Mouse (Mus musculus): Measurements from ENCODE around the gene Elp4.

Elp4 gene

GRCm38 (mm10) chr2:105684991-105685650 lies 219.2 kb downstream of the Elp4 start:
- no peak for TF ChIP-seq GATA4 (IDR thresholded peaks at IDR 0.05; ENCODE audit: insufficient replicate concordance, low read length)

GRCm38 (mm10) chr2:105683771-105684410 lies 220.5 kb downstream of the Elp4 start:
- TF ChIP-seq GATA4 (IDR thresholded peaks at IDR 0.05; ENCODE audit: insufficient replicate concordance, low read length), result no peak

- no peak for TF ChIP-seq GATA4 (IDR thresholded peaks at IDR 0.05; ENCODE audit: insufficient replicate concordance, low read length)
These were observed 221.6 kb downstream of the Elp4 start for GRCm38 (mm10) chr2:105682634-105683351.

GRCm38 (mm10) chr2:105682011-105682501 lies 222.3 kb downstream of the Elp4 start:
- no peak for TF ChIP-seq GATA4 (IDR thresholded peaks at IDR 0.05; ENCODE audit: insufficient replicate concordance, low read length)

- no peak for TF ChIP-seq GATA4 (IDR thresholded peaks at IDR 0.05; ENCODE audit: insufficient replicate concordance, low read length)
These were observed 223.2 kb downstream of the Elp4 start for GRCm38 (mm10) chr2:105680999-105681710.

- no peak for TF ChIP-seq GATA4 (IDR thresholded peaks at IDR 0.05; ENCODE audit: insufficient replicate concordance, low read length)
These were observed 224.0 kb downstream of the Elp4 start for GRCm38 (mm10) chr2:105680146-105680998.

- no peak for TF ChIP-seq GATA4 (IDR thresholded peaks at IDR 0.05; ENCODE audit: insufficient replicate concordance, low read length)
These were observed 225.0 kb downstream of the Elp4 start for GRCm38 (mm10) chr2:105679331-105679730.

GRCm38 (mm10) chr2:105678880-105679321 lies 225.5 kb downstream of the Elp4 start:
- no peak for TF ChIP-seq GATA4 (IDR thresholded peaks at IDR 0.05; ENCODE audit: insufficient replicate concordance, low read length)

- TF ChIP-seq GATA4 (IDR thresholded peaks at IDR 0.05; ENCODE audit: insufficient replicate concordance, low read length), result no peak
These were observed 226.1 kb downstream of the Elp4 start for GRCm38 (mm10) chr2:105678306-105678705.

GRCm38 (mm10) chr2:105677434-105678105 lies 226.8 kb downstream of the Elp4 start:
- no peak for TF ChIP-seq GATA4 (IDR thresholded peaks at IDR 0.05; ENCODE audit: insufficient replicate concordance, low read length)

GRCm38 (mm10) chr2:105676909-105677433 lies 227.4 kb downstream of the Elp4 start:
- TF ChIP-seq GATA4 (IDR thresholded peaks at IDR 0.05; ENCODE audit: insufficient replicate concordance, low read length), result no peak

GRCm38 (mm10) chr2:105676080-105676908 lies 228.1 kb downstream of the Elp4 start:
- no peak for TF ChIP-seq GATA4 (IDR thresholded peaks at IDR 0.05; ENCODE audit: insufficient replicate concordance, low read length)

GRCm38 (mm10) chr2:105675730-105676079 lies 228.7 kb downstream of the Elp4 start:
- no peak for TF ChIP-seq GATA4 (IDR thresholded peaks at IDR 0.05; ENCODE audit: insufficient replicate concordance, low read length)

All from liver, adult (tissue).